In the genomic region with DNA sequence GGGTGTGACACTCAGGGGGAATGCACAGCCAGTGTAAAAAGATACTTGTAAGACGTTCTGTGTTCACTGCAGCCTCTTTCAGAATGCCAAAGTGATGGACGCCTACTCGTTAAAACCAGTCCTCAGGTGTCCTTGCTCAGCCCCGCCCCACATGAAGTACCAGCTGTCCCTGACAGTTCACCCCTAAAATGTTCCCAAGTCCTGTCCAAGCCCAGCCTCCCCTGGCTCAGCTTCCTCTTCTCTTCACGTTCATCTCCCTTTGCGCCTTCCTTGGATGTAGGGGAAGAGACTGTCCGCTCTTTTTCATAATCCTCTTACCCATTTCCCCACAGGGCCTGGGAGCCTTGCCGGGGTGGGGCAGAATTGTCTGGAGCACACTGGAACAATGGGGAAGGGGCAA, we compare ENCODE assay signal across 16 mouse cellular contexts.
DNase-seq lines count a peak whose midpoint lies in the region; ATAC-seq lines count a peak whose summit lies in the region.
"Had no signal": no experiment of that assay in that cellular context is flagged by ENCODE, and none has a peak within 500 bp of the region (broad histone marks: within the 10 kb centered on the region; RNA-seq: fewer than 3 reads in every experiment).

No protein-coding gene starts in this region.

- no peaks in the 10 kb centered on the region for H3K36me3 ChIP-seq in lung, embryonic 16.5 days (ENCODE audit: control insufficient read depth, insufficient read depth, low read length)
- H3K36me3 ChIP-seq in limb, embryonic 10.5 days = no peaks in the 10 kb centered on the region
- H3K36me3 ChIP-seq: embryonic facial prominence, embryonic 15.5 days; hindbrain, embryonic 13.5 days; neural tube, embryonic 15.5 days had no signal

- DNase-seq in heart, postnatal 25 days (ENCODE audit: low spot score) = peak; percentile 9
- DNase-seq in heart, adult 8-10 months (ENCODE audit: low spot score) = no peak
- DNase-seq in lung, postnatal 10 days = no peak
- DNase-seq in limb, embryonic 10.5 days (ENCODE audit: low spot score) = no peak
- peak; percentile 56 for DNase-seq in testis, postnatal 14 days (ENCODE audit: low spot score)
- DNase-seq: kidney, adult 18-20 months; retina, postnatal 1 day; thymus, adult 18-20 months had no signal

- 68% methylated on average over 8 of the region's 8 CpGs for WGBS in lung, embryonic 16.5 days
- WGBS in limb, embryonic 10.5 days = 74% methylated on average over 8 of the region's 8 CpGs

- no peak overlapping the region for H3K4me3 ChIP-seq in lung, embryonic 16.5 days (ENCODE audit: low read length)
- H3K4me3 ChIP-seq in limb, embryonic 10.5 days = no peak overlapping the region
- H3K4me3 ChIP-seq: embryonic facial prominence, embryonic 15.5 days; hindbrain, embryonic 13.5 days; megakaryocyte, embryonic 14.5 days; neural tube, embryonic 15.5 days had no signal

- H3K4me1 ChIP-seq in lung, embryonic 16.5 days (replicated peaks; ENCODE audit: control insufficient read depth, insufficient read depth, low read length) = peaks cover 14% of the 10 kb centered on the region
- peaks cover 21% of the 10 kb centered on the region for H3K4me1 ChIP-seq in limb, embryonic 10.5 days
- H3K4me1 ChIP-seq: megakaryocyte, embryonic 14.5 days had no signal

- peak overlapping the region; percentile 39 for H3K27ac ChIP-seq in lung, embryonic 16.5 days (ENCODE audit: low read length)
- H3K27ac ChIP-seq in limb, embryonic 10.5 days = peak overlapping the region; percentile 56; the same call in 1 of the 2 replicates
- H3K27ac ChIP-seq: embryonic facial prominence, embryonic 15.5 days; hindbrain, embryonic 13.5 days; liver, embryonic 14.5 days; neural tube, embryonic 15.5 days had no signal

- no peaks in the 10 kb centered on the region for H3K27me3 ChIP-seq in lung, embryonic 16.5 days (ENCODE audit: control insufficient read depth, insufficient read depth, low read depth, low read length)
- no peaks in the 10 kb centered on the region for H3K27me3 ChIP-seq in limb, embryonic 10.5 days (ENCODE audit: low read depth, poor library complexity, severe bottlenecking)
- H3K27me3 ChIP-seq: embryonic facial prominence, embryonic 15.5 days; hindbrain, embryonic 13.5 days; megakaryocyte, embryonic 14.5 days; neural tube, embryonic 15.5 days had no signal

- H3K4me2 ChIP-seq in lung, embryonic 16.5 days (ENCODE audit: low read depth, low read length) = no peak overlapping the region
- H3K4me2 ChIP-seq: embryonic facial prominence, embryonic 15.5 days; hindbrain, embryonic 13.5 days; neural tube, embryonic 15.5 days had no signal

- no peak overlapping the region for H3K9ac ChIP-seq in lung, embryonic 16.5 days (ENCODE audit: low read length)
- H3K9ac ChIP-seq: embryonic facial prominence, embryonic 15.5 days; hindbrain, embryonic 13.5 days; liver, embryonic 14.5 days; neural tube, embryonic 15.5 days had no signal

- ATAC-seq in lung, embryonic 16.5 days (ENCODE audit: low read depth) = no peak
- no peak for ATAC-seq in megakaryocyte-erythroid progenitor cell, adult 5-6 weeks (replicated peaks; ENCODE audit: low FRiP score, low TSS enrichment, poor library complexity, severe bottlenecking)
- ATAC-seq: forebrain, embryonic 14.5 days had no signal

- no peaks in the 10 kb centered on the region for H3K9me3 ChIP-seq in lung, embryonic 16.5 days (ENCODE audit: control insufficient read depth, low read length)
- H3K9me3 ChIP-seq in limb, embryonic 10.5 days (replicated peaks) = no peaks in the 10 kb centered on the region
- H3K9me3 ChIP-seq: embryonic facial prominence, embryonic 15.5 days; hindbrain, embryonic 13.5 days; neural tube, embryonic 15.5 days had no signal

- intact Hi-C loops in heart, postnatal 25 days (cut with DNase I) = no loop called here

Comparison
In these comparisons a context has a peak if more than half of its experiments do, and no peak if none do; other contexts are left out.
1. DNase-seq: peak in heart, postnatal 25 days (single experiment) and testis, postnatal 14 days (single experiment); none in heart, adult 8-10 months (single experiment), lung, postnatal 10 days (single experiment) and limb, embryonic 10.5 days (single experiment).